Mouse (Mus musculus) gastrocnemius, postnatal 4 days (tissue): ENCODE results near the gene Nop2. TPM values are rescaled to one million over a fixed set of nuclear protein-coding genes. Genes with fewer than 3 reads are reported as not detected.

ENCODE experiments used
- DNase-seq, 2 experiments: peaks; one replicate each; pipeline ENCODE4 v3.0.0; 2021 to 2022; ENCODE audit warnings: low spot score in 2 of 2, mixed read lengths in 2 of 2
- long read RNA-seq, 2 experiments: library from polyadenylated mRNA; stranded (forward); transcript quantifications; one replicate each; pipeline ENCODE4 v2.0.0; 2021
- total RNA-seq, 2 experiments: library from RNA; stranded (reverse); gene quantifications; 2 replicates each; pipeline ENCODE4 v1.2.3; 2021

Nop2 gene
- 10 to 100 TPM; 26.7 to 28.5 TPM for total RNA-seq
- long read RNA-seq, experiment 1, transcript Nop2-201 (16 exons, 2,597 nt): major isoform, 27 of 40 reads
- long read RNA-seq, experiment 1, partial matches to known transcripts: 6 of 40 reads
- long read RNA-seq, experiment 1, other reads (novel, unspliced or antisense): 7 of 40 reads
- long read RNA-seq, experiment 2, transcript Nop2-201 (16 exons, 2,597 nt): major isoform, 48 of 62 reads
- long read RNA-seq, experiment 2, partial matches to known transcripts: 5 of 62 reads
- long read RNA-seq, experiment 2, other reads (novel, unspliced or antisense): 9 of 62 reads

DNA sequence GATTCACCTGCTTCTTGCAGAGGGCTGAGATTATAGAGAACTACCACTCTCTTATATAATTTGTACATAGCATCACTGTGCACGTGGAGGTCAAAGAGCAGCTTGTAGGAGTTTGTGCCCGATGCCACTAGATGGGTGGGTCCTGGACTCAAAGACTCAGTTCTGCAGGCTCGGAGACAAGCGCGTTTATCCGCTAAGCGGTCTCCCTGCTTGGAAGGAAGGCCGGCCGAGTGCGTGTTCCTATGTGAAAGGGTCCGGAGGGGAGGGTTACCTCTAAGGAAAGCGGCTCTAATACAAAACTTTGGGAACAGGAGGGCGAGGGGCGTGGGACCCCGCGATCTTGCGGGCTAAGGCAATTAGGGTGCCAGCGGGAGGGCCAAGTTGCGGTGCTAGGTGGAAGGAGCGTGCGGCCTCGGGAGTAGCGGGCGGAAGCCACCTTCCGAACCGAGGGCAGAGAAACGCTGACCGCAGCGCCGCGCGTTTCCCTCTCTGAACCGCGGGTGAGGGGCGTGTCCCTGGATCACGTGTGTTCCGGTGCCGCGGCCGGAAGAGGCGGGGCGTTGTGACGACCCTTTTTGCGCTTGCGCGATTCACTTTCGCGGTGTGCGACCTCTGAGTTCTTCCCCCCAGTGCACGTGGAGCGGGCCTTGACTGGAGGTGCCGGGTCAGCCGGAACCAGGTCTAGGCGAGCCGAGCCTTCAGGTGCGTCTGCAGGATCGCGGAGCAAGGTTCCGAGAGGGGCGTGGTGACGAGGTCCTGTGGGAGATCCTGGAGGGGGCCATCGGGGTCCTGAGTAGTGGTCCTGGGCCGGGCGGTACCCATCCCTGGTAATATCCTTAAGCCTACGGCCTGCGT is at the start of gene Nop2:
Gene Nop2, plus strand, starts transcription at position 608 of the 855 bp plus-strand sequence.
- DNase-seq: peak; percentile 80 to 88

DNA sequence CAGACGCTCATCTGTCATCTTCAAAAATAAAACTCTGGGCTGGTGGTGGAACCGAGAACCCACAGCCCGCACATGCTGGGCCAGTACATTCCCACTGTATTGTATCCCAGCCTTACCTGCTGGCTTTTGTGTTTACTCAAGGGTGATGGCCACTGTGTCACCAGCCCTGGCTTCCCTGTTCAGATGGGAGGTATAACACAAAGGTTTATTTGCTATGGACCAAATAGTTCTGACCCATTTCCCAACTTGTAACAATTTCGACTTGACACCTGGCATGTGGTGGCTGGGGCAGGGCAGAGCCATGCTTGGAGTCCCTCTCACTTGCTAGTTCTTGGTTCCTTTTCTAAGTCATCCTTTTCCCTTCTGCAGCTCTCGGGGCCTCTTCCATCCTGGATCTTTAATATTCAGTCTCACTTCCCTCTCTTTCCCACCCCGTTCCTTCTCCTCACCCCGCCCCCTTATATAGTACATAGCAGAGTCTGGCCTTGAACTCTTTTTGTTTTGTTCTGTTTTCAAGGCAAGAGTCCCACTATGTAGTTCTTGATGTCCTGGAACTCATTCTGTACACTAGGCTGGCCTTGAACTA is 48.8 kb upstream of the Nop2 start:
- no peak for DNase-seq

GRCm38 (mm10) chr6:125084424-125084823 is 47.3 kb upstream of the Nop2 start:
- DNase-seq: peak in 1 of 2 experiments; percentile 56

- DNase-seq: no peak
Measured at GRCm38 (mm10) chr6:125087937-125088336, 43.8 kb upstream of the Nop2 start.

DNA sequence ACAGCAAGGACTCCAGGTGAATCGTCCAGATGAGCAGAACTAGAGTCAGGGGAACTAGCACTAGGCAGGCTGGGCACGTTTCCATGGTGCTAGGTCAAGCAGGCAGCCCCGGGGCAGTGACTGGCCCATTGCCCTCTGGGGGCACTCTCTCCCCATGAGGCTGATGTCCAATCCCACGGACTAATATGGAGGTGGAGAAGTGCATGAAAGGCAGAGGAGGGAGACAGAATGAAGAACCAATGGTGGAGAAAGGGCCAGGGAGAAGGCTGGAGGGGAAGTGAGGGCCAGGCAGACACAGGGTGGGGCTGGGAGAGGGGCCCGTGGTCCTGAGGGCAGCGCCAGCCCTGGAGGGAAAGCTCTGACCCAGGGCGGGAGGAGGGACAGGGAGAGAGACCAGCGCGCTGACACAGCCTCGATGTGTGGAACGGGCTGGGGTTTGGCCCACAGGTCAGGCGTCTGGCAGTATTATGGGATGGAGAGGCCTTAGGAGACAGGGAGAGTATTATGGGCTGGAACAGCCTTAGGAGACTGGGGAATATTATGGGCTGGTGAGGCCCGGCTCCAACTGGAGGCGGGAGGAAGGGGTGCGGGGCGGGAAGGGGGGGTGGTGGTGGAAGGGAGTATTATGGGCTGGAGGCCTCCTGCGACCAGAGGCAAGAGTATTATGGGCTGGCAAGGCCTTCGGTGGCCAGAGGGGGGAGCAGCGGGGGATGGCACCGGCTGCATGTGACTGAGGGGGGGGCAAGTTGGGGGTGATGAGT is 43.0 kb upstream of the Nop2 start:
- DNase-seq: peak; percentile 67 to 80

- peak; percentile 53 to 79 for DNase-seq
Measured at GRCm38 (mm10) chr6:125089521-125090321, 42.0 kb upstream of the Nop2 start.

GRCm38 (mm10) chr6:125090341-125091085 is 41.2 kb upstream of the Nop2 start:
- no peak for DNase-seq

- DNase-seq: no peak
Measured at GRCm38 (mm10) chr6:125092372-125092771, 39.3 kb upstream of the Nop2 start.

- no peak for DNase-seq
Measured at GRCm38 (mm10) chr6:125094843-125095242, 36.9 kb upstream of the Nop2 start.

GRCm38 (mm10) chr6:125095391-125096278 is 36.1 kb upstream of the Nop2 start, which contains the start of gene Chd4:
Gene Chd4, plus strand, starts transcription at chr6:125095981.
- DNase-seq: peak; percentile 89 to 97

- no peak for DNase-seq
Measured at GRCm38 (mm10) chr6:125096279-125096596, 35.5 kb upstream of the Nop2 start.

DNA sequence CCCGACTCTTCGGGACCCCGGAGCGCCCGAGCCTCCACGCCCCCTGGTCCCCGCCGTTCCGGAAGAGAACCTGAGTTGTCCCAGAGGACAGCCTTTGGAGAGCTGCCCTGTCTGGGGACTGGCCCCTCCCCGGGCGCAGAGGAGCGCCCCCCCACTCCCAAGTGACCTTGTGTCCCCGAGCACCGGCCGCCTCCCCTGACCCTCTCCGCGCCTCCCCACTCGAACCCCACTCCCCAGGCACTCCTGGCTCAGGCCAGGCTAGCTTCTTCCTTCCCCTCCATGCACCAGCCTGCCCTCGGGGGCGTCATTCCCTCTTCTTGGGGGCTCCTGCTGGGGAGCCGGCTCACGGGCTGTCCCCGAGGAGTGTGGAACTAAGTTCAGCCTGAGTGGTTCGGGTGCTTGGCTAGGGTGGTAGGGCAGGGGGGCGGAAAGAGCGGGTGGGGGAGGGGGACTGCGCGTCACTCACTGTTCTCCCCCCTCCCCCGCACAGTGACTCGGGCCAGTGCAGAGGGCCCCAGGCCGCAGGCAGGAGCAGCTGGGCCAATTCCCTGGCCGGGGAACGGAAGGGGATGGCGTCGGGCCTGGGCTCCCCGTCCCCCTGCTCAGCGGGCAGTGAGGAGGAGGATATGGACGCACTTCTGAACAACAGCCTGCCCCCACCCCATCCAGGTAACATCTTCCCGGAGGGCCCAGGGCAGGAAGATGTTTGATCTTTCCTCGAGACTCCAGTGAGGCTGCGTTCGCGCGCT is 34.9 kb upstream of the Nop2 start:
- peak; percentile 51 to 71 for DNase-seq

GRCm38 (mm10) chr6:125097346-125097689 is 34.4 kb upstream of the Nop2 start:
- DNase-seq: no peak

- no peak for DNase-seq
Measured at GRCm38 (mm10) chr6:125097951-125098350, 33.8 kb upstream of the Nop2 start.

GRCm38 (mm10) chr6:125098513-125098912 is 33.2 kb upstream of the Nop2 start:
- no peak for DNase-seq

DNA sequence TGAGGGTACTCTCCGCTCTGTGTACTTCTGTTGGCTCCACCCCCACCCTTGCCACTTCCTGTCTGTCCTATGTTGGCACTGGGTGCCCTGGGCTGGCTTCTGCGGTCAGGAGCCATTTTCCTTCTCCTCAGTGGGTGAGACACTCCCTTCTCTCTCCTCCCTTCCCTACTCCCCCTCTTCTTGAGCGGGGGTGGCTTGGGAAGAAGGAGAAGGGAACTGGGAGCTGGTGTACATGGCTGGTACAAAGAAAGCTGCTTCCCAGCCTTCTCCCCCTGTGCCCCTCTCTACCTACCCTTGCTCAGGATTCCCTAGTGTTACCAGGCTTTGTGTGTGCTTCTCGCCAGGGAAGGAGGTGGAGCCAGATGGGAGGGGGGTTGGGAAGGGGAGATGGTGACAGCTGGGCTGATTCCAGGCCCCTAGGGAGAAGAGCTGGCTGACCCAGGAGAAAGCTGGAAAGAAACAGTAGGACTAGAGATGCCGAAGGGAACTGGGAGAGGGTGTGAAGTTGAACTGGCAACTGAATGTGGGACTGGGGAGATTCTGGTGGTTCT is 32.2 kb upstream of the Nop2 start:
- DNase-seq: no peak

DNA sequence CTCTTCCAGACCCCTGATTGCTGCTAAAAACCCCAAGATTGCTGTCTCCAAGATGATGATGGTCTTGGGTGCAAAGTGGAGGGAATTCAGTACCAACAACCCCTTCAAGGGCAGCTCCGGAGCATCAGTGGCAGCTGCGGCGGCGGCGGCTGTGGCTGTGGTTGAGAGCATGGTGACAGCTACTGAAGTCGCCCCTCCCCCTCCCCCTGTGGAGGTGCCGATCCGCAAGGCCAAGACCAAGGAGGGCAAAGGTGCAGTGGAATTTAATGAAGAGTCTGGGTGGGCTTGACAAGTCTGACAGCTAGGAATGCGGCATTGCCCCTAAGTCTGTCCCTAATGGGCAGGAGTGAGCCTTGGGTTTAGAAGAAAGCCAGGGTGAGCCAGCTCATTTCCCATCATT is 30.3 kb upstream of the Nop2 start:
- no peak for DNase-seq

DNA sequence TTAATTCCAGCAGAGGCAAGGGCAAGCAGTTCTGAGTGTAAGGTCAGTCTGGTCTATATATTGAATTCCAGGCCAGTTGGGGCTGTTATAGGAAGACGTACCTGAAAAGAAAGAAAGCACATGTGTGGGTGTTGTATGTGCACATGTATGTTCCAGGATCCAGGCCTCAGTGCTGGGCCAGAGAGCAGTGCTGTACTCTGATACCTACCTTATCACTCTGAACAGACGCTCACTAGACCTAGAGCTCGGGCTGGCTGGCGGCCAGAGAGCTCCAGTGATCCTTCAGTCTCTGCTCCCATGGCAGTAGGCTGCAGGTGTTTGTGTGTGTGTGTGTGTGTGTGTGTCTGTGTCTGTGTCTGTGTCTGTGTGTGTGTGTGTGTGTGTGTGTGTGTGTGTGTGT is 27.5 kb upstream of the Nop2 start:
- no peak for DNase-seq
